Mouse (Mus musculus) olfactory bulb, adult 2 months (tissue): ENCODE measurements around the gene Gm11733.

Source experiments
- CTCF ChIP-seq: fragments of 200-500 bp; IDR thresholded peaks from 2 replicates; pipeline ENCODE4 v1.5.1; 2012; ENCODE audit warnings: low read depth, mild to moderate bottlenecking, low read length, moderate library complexity; ENCODE audit not compliant: insufficient read depth
- POLR2A ChIP-seq: fragments of 200-500 bp; IDR thresholded peaks from 2 replicates; pipeline ENCODE4 v1.6.1; 2012; ENCODE audit warnings: mild to moderate bottlenecking, low read depth, low read length, moderate library complexity; ENCODE audit not compliant: insufficient read depth

DNA sequence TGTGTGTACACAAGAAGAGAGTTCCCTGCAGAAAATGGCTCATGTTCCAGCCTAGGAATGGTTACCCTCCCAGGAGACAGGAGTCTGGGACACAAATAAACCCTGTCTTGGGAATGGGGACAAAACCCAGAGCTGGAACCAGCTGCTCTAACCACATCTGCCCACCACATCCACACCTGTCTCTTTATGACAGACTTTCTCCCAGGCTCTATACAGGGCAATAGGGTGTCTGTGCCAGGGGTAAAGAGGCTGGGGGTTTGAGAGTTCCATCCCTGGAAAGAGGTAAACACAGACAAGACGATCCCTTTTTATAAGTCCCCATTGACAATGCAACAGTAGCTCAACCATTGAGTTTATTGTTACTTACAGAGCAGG is 14.0 kb downstream of the Gm11733 start:
- TF ChIP-seq CTCF: no peak
- no peak for TF ChIP-seq POLR2A
